Mouse (Mus musculus): Measurements from ENCODE around the gene Cbfa2t3. TPM values are rescaled to one million over a fixed set of nuclear protein-coding genes. Genes with fewer than 3 reads are reported as not detected.

The Cbfa2t3 gene
- total and polyA plus RNA-seq, 3 experiments: 10.9 to 22.3 (median 21.8) TPM

DNA sequence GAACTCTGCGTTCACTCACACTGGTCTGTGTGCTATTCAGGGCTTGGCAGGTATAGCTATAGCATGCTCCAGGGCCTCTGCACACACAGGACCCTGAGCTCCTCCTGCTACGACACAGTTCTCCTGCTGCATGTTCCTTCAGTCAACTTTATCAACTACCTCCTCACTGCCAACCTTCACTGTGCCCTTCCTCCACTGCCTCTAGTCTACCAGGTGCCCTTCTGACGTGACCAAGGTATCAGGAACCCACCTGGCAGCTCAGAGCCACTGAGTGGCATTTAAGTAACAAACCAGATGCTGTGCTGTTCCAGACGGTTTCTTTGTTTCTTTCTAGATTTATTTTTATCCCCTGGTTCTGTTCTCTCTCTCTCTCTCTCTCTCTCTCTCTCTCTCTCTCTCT lies 8.3 kb upstream of the Cbfa2t3 start:
- H3K27ac ChIP-seq: no peak overlapping the region
- H3K27me3 ChIP-seq (ENCODE audit: control insufficient read depth, insufficient read depth, low read length): no peaks in the 10 kb centered on the region
- WGBS: 64% methylated on average over 4 of the region's 4 CpGs
- no peak for TF ChIP-seq EP300 (IDR thresholded peaks at IDR 0.05; ENCODE audit: insufficient read depth, low read depth, low read length)
- TF ChIP-seq CTCF (IDR thresholded peaks at IDR 0.05): no peak
- TF ChIP-seq POLR2A (IDR thresholded peaks at IDR 0.05; ENCODE audit: insufficient read depth, low read depth, low read length): no peak
- H3K79me2 ChIP-seq (replicated peaks; ENCODE audit: control insufficient read depth, insufficient read depth, low read length): no peaks in the 10 kb centered on the region
- H3K4me3 ChIP-seq: no peak overlapping the region
- intact Hi-C loops (cut with DNase I): no loop called here
- no peak overlapping the region for H3K9ac ChIP-seq (ENCODE audit: low read depth, low read length)
- no peak for DNase-seq
- no peaks in the 10 kb centered on the region for H3K36me3 ChIP-seq (ENCODE audit: control insufficient read depth, insufficient read depth, low read length)
- peaks cover 17% of the 10 kb centered on the region for H3K4me1 ChIP-seq (ENCODE audit: control insufficient read depth, insufficient read depth, low read length)

DNA sequence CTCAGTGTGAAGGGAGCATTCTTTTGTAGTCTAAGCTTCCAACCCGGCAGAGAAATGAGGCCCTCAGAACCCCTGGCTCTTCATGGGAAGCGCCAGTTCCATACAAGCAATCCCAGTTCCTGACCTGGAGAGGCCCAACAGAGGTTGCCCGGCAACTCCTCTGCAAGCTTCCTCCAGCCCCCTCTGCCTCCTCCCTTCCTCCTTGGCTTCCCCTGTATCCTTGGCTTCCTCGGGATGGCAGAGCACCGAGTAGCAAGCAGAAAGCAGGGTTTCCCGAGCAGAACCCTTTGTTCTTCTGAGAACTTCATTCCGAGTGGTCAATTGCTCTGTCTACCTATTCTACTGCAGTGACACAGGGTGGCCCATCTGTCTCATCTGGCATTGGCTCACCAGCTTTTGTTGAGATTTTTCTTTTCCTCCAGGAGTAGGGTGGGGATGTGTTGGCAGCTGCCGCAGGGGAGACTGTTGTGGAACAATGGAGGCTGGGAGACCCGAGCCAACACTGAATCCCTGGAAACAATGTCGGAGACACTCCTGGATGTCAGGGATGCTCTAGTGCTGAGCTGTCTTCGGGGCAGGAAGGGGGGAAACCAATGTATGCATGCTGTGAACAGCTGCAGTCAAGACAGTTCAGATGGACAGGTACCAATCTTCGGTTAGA lies 7.1 kb upstream of the Cbfa2t3 start:
- Histone ChIP-seq H3K27me3 (ENCODE audit: control insufficient read depth, insufficient read depth, low read length) (no peaks in the 10 kb centered on the region), H3K4me3 (no peak overlapping the region), H3K4me1 (ENCODE audit: control insufficient read depth, insufficient read depth, low read length) (peaks cover 15% of the 10 kb centered on the region), H3K9ac (ENCODE audit: low read depth, low read length) (no peak overlapping the region), H3K27ac (peak overlapping the region; percentile 61), H3K79me2 (replicated peaks; ENCODE audit: control insufficient read depth, insufficient read depth, low read length) (no peaks in the 10 kb centered on the region), H3K36me3 (ENCODE audit: control insufficient read depth, insufficient read depth, low read length) (no peaks in the 10 kb centered on the region)
- DNase-seq: peak in 1 of 2 experiments; percentile 37
- 36% methylated on average over 12 of the region's 12 CpGs for WGBS
- intact Hi-C loops (cut with DNase I): no loop called here
- TF ChIP-seq EP300 (IDR thresholded peaks at IDR 0.05; ENCODE audit: insufficient read depth, low read depth, low read length) (no peak), POLR2A (IDR thresholded peaks at IDR 0.05; ENCODE audit: insufficient read depth, low read depth, low read length) (0 out of 2 replicates have a peak, but pooled peaks have one; percentile 27)

DNA sequence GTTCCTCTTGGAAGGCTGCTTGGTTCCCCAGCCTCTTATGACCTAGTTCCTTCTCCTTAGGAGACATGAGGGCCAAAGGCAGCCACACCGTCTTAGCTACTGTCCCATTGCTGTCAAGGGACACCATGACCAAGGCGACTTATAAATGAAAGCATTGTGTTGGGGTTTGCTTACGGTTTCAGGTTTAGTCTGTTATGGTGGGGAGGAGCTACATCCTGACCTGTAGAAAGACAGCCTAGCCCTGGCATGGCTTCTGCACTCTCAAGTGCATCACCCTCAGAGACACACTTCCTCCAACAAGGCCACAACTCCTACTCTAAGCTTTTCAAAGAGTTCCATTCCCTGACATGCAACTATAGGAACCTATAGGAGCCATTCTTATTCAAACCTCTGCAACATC lies 5.7 kb upstream of the Cbfa2t3 start:
- H3K27me3 ChIP-seq (ENCODE audit: control insufficient read depth, insufficient read depth, low read length): no peaks in the 10 kb centered on the region
- 86% methylated on average over 3 of the region's 3 CpGs for WGBS
- no peak overlapping the region for H3K27ac ChIP-seq
- peaks cover 13% of the 10 kb centered on the region for H3K4me1 ChIP-seq (ENCODE audit: control insufficient read depth, insufficient read depth, low read length)
- intact Hi-C loops (cut with DNase I): no loop called here
- no peaks in the 10 kb centered on the region for H3K36me3 ChIP-seq (ENCODE audit: control insufficient read depth, insufficient read depth, low read length)
- TF ChIP-seq EP300 (IDR thresholded peaks at IDR 0.05; ENCODE audit: insufficient read depth, low read depth, low read length) (no peak), CTCF (IDR thresholded peaks at IDR 0.05) (no peak), POLR2A (IDR thresholded peaks at IDR 0.05; ENCODE audit: insufficient read depth, low read depth, low read length) (no peak)
- H3K9ac ChIP-seq (ENCODE audit: low read depth, low read length): no peak overlapping the region
- no peak overlapping the region for H3K4me3 ChIP-seq
- H3K79me2 ChIP-seq (replicated peaks; ENCODE audit: control insufficient read depth, insufficient read depth, low read length): no peaks in the 10 kb centered on the region
- DNase-seq: no peak

DNA sequence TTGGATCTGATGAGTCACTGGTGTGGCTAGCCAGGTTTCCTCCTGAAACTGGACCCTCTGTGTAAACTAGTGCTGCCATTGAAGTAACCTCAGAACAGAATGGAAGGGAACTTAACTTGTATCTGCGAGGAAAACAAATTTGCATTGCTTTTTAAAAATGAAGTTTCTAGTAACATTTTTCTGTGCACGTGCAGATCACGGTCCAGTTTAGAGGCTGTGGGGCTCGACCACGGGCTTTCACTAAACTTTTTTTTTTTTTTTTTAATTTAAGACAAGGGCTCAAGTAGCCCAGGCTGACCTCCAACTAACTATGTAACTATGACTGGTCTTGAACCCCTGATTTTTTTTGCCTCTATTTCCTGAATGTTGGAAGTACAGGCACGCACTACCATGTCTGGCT lies 4.0 kb upstream of the Cbfa2t3 start:
- H3K79me2 ChIP-seq (replicated peaks; ENCODE audit: control insufficient read depth, insufficient read depth, low read length): no peaks in the 10 kb centered on the region
- H3K4me1 ChIP-seq (ENCODE audit: control insufficient read depth, insufficient read depth, low read length): peaks cover 18% of the 10 kb centered on the region
- H3K27me3 ChIP-seq (ENCODE audit: control insufficient read depth, insufficient read depth, low read length): no peaks in the 10 kb centered on the region
- no peaks in the 10 kb centered on the region for H3K36me3 ChIP-seq (ENCODE audit: control insufficient read depth, insufficient read depth, low read length)
- H3K27ac ChIP-seq: no peak overlapping the region
- no peak overlapping the region for H3K9ac ChIP-seq (ENCODE audit: low read depth, low read length)
- 88% methylated on average over 6 of the region's 6 CpGs for WGBS
- no peak for DNase-seq
- intact Hi-C loops (cut with DNase I): no loop called here
- TF ChIP-seq CTCF (IDR thresholded peaks at IDR 0.05) (no peak), POLR2A (IDR thresholded peaks at IDR 0.05; ENCODE audit: insufficient read depth, low read depth, low read length) (no peak), EP300 (IDR thresholded peaks at IDR 0.05; ENCODE audit: insufficient read depth, low read depth, low read length) (no peak)
- no peak overlapping the region for H3K4me3 ChIP-seq

DNA sequence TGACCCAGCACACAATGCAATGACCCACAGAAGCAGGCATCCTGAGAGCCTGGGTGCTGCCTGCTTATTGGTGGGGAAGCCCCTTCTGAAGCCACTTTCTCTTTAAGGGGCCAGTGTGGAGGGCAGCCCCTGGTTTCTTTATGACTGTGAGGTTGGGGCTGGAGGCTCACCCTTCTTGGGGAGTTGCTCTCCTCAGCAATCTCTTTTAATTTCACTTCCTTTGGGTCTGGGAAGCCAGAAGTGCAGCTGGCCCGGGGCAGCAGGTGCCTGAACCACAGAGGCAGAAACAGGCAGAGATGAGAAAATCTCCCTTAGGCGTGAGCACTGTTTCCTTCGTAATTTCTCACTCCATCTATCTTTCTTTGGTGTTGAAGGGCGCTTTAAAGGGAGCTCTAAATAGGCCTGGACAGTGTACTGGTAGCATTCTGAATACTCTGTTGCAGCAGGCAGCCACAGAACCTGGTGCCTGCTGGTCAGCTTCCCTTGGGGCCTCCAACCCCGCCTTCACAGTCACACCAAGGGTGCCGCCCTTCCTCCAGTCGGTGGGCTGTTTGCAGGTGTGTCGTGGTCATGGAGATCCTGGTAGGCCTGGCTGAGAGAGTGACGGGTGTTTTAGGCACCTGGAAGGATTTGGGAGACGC lies 3.5 kb upstream of the Cbfa2t3 start:
- 52% methylated on average over 10 of the region's 10 CpGs for WGBS
- Histone ChIP-seq H3K36me3 (ENCODE audit: control insufficient read depth, insufficient read depth, low read length) (no peaks in the 10 kb centered on the region), H3K4me1 (ENCODE audit: control insufficient read depth, insufficient read depth, low read length) (peaks cover 20% of the 10 kb centered on the region), H3K27me3 (ENCODE audit: control insufficient read depth, insufficient read depth, low read length) (no peaks in the 10 kb centered on the region), H3K79me2 (replicated peaks; ENCODE audit: control insufficient read depth, insufficient read depth, low read length) (no peaks in the 10 kb centered on the region), H3K27ac (no peak overlapping the region; the same call in 1 of the 2 replicates), H3K9ac (ENCODE audit: low read depth, low read length) (no peak overlapping the region), H3K4me3 (no peak overlapping the region)
- peak in 1 of 2 experiments; percentile 41 for DNase-seq
- intact Hi-C loops (cut with DNase I): no loop called here
- TF ChIP-seq EP300 (IDR thresholded peaks at IDR 0.05; ENCODE audit: insufficient read depth, low read depth, low read length) (no peak), CTCF (IDR thresholded peaks at IDR 0.05) (no peak), POLR2A (IDR thresholded peaks at IDR 0.05; ENCODE audit: insufficient read depth, low read depth, low read length) (no peak)
